Mouse (Mus musculus) gastrocnemius, adult 8-10 months (tissue): Measurements from ENCODE around the gene Pard3b. TPM values are rescaled to one million over a fixed set of nuclear protein-coding genes. Genes with fewer than 3 reads are reported as not detected.

Experiments
- DNase-seq, 2 experiments: peaks; one replicate each; pipeline ENCODE4 v3.0.0; 2022; ENCODE audit warnings: low spot score in 2 of 2
- total RNA-seq, 4 experiments: library from RNA; stranded (reverse); gene quantifications; 2 replicates each; pipeline ENCODE4 v1.2.4; 2022

Gene Pard3b
- total RNA-seq, 4 experiments from 2014 or later = 4.6 to 6.6 (median 5.1) TPM

DNA sequence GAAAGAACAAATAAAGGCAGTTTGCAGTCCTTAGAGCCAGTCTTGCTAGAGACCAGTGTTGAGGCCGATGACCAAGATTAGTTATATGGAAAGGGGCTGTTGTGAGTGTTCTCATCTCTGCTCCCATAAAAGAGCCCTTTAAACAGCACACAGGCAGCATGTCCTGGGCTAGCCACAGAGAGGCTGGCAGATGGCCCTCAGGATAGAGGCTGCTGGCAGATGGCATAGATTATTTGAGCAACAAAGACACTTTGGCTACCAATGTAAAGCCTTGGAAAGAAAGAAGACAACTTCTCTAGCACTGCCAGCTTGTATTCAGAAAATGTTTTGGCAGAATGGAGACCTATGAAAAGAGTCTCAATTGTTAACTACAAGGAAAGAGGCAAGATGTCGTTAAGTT lies 274.3 kb downstream of the Pard3b start:
- no peak for DNase-seq

DNA sequence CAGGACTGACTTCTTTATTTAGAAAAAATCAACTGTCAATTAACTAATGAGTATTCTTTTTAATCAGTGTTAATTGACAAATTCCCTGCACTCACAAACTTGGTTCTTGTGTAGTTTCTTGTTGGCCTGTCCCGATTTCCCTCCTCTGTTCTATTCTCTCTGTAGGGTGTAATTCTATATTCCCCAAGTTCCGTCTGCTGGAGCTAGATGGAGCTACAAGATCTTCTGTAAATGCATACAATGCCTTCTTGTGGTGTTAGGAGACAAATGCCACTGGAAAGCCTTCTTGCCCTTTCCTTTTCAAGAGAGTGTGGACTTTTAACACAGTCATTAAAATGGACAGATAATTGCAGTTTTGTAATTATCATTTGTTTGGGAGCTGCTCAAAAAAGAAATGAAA lies 286.3 kb downstream of the Pard3b start:
- no peak for DNase-seq

DNA sequence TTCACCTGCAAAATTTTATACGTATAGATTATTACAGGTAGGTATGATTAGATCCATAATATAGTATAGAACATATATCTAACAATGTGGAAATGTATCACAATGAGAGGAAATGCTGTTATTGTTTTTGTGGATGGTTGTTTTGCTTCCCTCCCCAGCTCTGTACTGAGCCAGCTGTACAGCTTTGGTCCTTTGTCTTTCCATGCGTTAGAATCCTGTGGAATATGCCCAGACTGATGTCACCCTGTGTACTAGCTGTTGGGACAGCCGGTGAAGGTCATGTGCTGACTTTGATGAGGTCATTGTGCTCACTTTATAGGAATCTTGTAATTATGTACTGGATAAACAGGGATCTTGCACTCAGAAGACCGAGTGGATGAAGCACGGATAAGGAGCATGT lies 286.9 kb downstream of the Pard3b start:
- DNase-seq = no peak

DNA sequence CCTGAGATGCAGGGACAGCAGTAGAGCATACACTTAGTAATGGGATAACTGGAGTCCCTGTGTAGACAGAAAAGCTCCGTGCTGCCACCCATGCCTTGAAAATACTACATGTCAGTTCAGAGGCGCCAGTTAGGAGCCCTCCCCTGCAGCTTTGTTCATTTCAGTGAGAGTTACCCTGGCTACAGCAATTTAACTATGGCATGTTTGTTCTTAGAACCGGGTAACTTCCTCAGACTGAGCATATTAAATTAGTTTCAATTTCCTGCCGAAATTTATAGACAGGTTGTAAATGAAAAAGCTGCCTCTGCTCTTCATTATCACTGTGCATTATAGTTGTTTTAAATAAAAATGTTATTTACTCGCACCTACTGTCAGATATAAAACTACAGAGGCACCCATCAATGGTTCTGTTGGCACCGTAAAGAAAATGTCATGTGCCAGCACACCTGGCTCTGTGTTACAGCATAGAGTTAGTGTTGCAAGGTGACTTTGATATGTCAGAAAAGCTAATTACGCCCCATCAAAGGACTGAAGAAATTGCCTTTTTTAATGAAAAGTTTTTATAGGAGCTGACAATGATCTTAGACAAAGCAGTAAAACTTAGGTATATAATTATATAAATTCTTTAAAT lies 289.6 kb downstream of the Pard3b start:
- DNase-seq = no peak

DNA sequence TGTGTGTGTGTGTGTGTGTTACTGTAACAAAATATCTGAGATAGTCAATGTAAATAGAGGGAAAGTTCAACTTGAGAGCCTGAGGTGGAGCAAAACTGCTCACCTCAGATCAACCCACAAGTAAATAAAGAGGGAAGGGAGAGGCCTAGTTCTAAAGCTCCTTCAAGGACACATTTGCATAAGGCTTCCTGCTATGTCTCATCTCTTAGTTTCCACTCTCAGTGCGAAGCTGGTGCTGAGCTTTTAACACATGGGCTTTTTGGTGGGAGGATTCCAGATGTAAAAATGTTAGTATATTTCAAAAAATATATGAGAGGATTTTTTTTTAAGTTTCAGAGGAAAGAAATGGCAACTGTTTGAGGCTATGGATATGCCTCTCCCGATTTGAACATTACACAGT lies 294.9 kb downstream of the Pard3b start:
- no peak for DNase-seq

DNA sequence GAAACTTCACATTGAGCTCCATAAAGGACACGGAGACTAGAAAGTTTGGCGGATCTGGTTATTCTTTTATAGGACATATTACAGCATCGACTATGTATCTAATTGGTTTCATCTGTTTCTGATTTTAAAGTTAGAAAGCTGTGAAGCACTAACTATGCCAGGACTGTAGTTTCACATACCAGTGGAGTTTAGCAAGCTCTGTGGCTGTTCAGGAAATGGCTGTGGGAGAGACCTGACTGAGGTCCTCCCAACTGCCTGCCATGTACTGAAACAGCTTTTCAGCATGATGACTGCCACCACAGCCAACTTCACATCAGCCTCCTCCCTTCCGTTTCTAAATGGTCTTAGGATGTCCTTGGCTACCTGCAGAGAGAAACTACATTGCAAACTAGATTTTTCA lies 296.1 kb downstream of the Pard3b start:
- DNase-seq = no peak

DNA sequence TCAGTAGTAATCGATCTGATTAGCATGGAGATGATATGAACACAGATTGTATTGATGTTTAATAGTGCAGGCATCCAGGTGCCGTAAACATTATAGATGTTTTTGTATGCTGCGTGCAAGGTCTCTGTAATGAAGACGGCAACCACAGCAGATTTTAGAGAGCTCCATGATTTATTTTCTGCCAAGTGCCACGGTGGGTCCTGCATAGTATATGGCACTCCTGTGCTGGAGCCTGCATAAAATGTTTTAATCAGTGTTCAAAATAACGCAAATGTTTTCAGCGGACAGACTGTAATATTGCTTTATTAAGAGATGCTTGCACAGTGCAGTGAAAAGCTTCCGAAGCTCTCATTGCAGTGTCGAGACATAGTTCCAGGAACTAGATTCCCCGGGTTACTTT lies 301.3 kb downstream of the Pard3b start:
- no peak for DNase-seq

DNA sequence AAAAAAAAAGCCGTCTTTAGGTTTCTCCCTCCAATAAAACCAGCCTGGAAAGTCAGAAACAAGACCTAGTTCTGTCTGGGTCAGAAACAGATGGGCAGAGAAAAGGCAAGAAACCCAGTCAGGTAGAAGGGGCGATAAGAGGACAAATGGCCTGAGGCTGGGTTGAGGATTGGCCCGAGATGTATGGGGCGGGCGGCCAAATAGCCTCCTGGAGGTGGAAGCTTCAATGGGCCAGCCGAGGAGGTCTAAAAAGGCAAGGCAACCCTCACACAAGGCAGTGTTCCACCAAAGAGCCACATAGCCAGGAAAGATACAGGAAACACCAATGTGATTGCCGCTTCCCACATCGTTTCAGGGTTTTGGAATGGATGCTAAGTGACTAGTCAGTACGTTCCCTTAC lies 322.9 kb downstream of the Pard3b start:
- no peak for DNase-seq

DNA sequence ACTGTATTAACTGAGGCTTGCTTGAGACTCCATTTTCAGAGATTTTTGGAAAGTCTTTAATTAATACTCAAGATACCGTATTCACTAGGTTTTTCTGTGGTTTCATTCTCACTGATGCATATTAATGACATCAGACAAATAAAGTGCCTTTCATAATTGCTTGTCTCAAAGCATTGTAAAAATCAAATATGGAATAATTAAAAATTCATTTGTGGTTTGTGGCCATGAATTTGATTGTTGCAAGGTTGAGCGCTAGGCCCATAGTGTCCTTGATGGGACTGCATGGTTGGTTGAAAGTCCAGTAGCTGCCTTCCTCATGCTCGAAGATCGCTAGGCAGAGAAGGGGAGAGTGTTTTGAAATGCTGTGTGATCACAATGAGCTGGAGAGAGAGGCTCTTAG lies 323.9 kb downstream of the Pard3b start:
- DNase-seq = no peak

DNA sequence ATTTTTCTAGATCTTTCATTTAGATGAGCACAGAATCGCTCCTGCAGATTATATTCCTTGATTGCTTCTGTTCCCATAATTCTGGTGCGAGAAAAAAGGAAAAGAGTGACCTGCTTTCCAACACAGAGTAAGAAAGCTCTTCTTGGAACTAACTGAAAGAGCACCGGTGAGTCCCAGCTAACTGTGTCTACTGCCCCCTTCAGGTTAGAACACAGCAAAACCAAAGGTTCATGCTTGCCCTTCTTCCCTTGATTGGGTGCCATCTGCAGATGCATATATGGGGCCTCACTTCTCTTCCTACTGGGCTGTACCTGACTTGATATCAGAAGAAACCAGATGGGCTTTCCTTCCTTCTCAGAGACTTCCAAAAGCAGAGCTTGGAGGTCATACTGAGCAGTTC lies 328.5 kb downstream of the Pard3b start:
- no peak for DNase-seq

DNA sequence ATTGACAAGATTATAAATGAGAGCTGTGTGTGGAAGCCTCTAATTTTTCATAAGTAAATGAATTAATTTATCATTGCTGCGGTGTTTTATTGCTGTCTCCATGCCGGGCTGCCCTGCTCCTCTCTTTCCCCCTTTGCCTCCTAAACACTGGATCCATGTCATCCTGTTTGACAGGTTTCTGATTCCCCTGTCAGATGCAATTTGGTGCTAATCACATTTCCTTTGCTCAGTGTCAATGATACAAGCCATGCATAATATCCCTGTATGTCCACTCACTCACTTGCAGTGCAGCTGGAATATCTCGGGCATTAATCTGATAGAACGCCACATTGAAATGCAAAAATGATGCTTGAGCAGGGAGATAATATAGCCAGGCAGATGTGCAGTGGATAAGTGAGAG lies 329.2 kb downstream of the Pard3b start:
- no peak for DNase-seq

DNA sequence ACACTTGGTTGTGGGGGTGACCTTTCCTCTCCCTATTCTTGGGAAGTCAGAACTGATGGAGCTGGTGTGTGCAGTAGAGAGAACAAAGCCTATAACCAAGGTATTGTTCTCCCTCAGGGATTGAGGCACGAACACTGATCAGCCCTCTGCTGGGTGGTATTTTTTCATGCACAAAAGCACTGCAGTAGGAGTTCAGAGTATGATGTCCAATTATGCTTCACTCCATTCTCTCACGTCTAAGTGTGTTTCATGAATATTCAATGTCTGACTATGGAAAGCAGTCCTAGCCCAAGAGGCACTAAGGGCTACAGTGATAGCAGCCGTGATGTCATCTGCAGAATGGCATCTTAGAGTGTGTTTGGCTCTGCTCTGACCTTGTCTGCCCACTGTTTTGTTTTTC lies 359.1 kb downstream of the Pard3b start:
- no peak for DNase-seq

DNA sequence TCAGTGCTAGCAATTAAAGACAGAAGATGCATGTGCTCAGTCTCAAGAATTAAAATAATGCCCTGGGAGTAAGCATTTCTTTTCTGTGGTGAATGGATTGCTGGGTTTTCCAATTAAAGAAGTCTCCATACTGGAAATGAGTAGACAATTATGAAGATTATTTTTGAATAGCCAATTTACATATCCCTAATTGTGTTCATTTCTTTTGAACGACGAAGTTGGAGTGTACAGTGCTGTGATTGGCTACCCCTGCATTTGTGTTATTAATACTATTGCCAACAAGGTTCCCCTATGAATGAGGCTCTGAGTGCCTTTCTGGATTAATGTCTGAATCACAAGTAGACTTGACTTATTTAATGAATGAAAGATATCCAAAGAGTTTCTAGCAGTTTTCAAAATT lies 370.2 kb downstream of the Pard3b start:
- DNase-seq = no peak

DNA sequence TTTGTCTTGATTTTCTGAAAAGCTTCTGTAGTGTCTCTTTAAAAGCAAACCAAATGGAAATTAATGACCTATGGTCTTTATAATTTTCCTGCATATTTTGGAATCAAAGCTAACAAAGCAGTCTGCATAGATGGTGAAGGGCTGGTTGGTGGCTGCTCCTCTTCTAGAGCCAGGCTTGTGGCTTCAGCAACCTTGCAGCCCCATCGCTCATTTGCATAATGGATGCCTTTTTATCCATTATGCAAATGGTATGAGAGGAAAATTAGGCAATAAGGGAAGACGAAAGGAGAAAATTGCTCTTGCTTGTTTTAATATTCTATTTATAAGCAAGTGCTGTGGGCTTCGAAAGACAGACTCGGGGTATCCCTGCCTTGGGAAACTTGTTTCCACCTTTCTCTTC lies 373.1 kb downstream of the Pard3b start:
- no peak for DNase-seq

DNA sequence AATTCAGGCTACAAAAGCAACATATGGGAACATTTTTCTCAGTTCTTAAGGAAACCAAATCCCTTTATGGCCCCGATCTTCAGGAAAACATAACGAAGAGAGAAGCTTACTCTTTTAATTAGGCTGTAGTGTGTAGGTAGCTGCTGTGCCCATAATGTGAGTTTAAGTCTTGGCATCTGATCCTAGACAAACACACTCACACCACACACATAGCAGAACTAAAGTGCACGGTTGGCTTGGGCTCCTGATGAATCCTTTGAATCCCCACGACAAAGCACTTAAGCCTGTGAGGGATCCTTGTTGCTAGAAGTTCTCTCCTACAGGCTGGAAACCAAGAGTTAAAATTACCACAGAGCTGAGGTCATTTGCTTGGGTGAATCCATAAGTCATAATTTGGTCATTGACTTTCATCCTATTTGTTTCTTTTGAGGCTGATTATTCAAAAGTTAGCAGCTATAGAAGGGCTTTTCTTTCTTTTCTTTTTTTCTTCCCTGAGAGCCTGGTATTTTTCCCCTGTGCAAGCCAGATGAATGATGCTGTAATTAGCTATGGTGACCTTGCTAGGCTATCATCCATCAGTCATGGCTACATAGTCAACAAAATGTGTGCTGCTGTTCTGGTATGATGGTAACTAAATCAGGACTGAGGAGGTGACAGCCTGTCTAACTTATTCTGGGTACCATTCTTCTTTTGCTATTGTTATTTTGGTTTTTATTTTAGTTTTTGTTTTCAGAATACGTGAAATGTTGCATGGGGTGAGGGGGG lies 378.1 kb downstream of the Pard3b start:
- DNase-seq = no peak

DNA sequence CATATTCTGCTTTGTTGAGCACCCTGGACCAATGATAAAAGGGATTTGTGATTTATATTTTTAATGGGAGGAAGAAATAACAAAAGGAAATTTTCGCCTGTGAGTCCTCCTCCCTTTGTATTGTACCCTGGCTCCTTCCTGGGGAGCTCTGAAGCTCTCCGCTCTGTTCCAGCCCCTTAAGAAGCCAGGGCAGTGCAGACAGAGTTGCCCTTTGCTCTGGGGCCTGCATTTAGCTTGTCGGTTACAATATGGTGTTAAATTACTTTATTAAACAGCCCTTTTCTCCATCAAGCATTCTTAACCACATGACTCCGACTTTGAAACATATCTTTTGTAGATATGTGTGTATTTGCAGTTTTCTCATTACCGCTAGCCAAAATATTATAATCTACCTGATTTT lies 379.7 kb downstream of the Pard3b start:
- DNase-seq = no peak

DNA sequence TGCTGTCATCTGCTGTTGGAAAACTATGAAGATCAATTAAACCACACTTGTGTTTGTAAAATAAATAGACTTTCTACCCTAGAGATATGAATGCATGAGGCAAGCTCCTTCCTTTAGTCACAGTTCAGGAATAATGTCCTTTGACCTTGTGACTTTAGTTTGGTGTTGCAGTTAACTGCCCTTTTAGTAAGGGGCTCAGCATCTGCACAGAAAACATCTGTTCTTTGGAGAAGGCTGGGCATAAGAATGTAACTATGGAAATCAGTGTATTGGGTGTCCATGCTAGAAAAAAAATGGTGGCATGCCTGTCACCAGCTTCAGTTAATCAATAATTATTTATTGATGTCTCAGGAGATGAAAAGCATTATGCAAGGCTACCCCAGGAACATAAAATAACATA lies 381.1 kb downstream of the Pard3b start:
- no peak for DNase-seq

DNA sequence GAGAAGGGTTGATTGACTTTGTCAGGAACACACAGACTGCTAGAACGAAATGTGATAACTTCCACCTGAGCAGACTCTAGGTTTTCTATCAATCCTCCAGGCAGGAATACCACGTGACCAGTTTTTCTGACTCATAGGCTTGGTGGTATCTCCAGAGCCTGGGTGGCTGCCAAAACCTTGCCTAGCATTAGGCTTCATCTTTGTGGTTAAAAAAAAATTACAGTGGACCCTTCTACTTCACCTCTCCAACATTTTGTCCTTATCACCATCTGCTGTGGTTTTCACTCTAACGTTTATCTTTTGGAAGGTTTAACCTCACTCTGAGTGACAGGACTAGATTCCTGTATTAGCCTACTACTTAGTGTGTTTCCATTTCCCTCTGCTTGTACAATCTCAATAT lies 403.1 kb downstream of the Pard3b start:
- DNase-seq = no peak

DNA sequence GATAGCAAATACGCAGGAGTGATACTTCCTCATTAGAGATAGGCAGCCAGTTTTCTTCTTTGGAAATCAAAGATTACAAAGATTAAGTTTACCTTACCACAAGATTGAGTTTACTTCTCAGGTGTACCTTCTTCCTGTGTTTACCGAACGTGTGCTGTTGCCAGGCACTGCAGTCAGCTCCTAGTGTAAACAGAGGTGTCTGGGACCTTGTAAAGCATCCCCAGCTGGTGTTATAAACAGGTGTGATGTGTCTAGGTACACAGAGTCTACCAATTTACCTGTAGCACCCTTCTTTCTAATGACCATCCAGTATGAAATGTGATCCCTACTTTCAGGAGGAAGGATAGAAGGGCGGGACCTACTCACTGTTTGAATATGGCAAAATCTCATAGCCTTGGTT lies 410.0 kb downstream of the Pard3b start:
- DNase-seq = no peak

DNA sequence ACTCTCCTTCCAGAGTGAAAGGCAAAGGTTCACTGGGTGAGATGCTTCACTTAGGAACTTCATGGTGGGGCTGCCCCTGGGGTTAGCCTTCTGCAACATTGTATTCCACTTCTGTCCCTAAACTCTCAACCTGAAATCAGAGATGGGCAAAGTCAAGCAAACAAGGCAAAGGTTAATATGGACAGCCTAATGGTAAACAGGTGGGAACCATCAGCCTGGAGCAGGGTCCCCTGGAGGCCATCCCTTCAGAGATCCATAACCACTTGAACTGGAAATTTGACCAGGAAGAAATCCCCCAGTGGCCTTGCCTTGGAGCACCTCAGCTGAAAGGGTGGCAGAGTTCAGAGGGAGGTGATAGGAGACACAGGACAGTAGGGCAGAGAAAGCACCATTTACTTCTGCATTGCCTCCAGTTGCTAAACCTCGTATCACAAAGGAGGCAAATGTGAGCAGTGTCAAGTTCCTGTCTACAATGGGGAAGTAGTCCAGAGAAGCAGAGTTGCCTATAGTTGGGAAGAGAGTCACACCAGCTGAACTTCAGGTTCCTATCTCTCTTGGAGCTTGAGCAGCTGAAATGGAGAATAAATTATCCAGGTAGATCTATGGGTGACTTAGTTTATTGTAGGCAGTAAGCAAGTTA lies 412.7 kb downstream of the Pard3b start:
- DNase-seq = no peak

DNA sequence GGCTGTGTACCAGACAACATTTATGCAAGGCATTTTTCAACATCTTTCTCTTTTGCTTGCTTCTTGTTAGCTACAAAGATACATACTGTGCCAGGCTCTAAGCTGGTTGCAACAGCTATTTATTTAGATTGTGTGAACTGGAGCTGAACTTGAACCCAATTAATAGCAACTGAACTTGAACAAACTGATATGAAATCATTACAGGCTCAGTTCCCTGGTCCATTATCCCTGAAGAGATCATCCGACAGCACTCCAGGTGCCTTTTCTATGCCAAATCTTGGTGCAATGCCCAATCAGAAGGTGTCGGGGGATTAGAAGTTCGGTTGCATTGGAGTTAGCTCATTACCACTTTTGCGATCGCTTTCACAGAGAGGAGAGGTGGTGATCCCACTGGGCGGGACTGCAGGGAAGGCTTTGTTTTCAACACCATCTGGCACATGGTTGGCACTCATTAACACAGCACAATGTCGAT lies 414.6 kb downstream of the Pard3b start:
- DNase-seq = no peak

DNA sequence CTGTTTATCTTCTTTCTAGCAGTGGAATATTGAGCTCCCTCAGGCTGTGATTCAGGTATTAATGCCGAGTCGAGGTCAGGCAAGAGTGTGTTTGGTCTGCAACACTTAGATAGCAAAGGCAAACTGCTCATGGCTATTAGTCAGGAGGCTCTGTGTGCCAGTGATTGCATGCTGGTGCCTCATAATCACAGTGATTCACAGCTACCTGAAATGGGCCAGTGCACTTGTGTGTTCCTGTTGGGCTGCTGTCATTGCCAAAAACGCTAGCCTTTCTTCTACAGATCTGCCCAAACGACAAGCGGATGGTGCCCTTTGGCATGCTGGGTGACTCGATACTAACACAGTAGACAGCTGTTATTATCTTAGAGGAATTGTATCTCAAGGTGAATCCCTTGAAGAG lies 416.7 kb downstream of the Pard3b start:
- no peak for DNase-seq

DNA sequence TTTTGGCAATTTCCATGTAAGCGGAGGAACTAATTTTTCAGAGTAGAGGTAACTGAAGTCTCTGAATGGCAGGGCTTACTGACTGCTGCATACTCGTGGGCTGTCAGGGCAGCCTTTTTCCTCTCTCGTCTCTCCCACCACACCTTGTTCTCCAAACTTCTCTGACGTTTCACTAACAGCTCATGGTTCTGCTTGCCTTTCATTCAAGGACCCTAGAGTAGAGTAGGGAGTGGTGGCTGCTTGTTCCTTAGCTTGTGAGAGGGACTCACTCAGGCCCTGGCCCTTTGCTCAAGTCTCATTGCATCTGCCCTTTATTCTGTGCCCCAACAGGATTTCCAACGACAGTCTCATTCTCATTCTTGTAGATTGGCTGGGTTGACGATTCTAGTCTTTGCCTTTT lies 432.0 kb downstream of the Pard3b start:
- DNase-seq = no peak
